Mouse (Mus musculus): ENCODE results near the gene Slc25a29. TPM values are rescaled to one million over a fixed set of nuclear protein-coding genes. Genes with fewer than 3 reads are reported as not detected.
"Not testable (repeated sequence)": the region's sequence is repeated elsewhere in the genome, so short reads cannot be mapped to it uniquely, and the experiment has no call there.

The Slc25a29 gene
- polyA plus RNA-seq, 1 experiment from 2014 or later = 15.4 TPM

DNA sequence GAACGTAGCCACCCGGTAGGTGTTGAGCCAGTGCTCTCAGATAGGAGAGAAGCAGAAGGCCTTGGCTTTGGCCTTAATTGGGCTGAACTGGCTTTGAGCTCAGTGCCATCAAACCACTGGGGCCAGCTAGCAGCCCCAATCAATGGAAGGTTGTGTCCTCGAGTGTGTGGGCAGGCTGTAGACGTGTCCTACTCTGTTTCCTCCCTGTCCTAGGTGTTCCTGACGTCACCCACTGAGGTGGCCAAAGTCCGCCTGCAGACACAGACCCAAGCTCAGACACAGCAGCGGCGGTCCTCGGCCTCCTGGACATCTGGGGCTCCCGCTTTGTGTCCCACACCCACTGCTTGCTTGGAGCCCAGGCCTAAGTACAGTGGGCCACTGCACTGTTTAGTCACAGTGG lies 19.4 kb upstream of the Slc25a29 start:
- Histone ChIP-seq H3K9me3 (no peaks in the 10 kb centered on the region), H3K9ac (no peak overlapping the region), H3K36me3 (peaks cover 7% of the 10 kb centered on the region), H3K27me3 (replicated peaks) (no peaks in the 10 kb centered on the region), H3K4me3 (no peak overlapping the region), H3K4me1 (peaks cover 4% of the 10 kb centered on the region; the same call in 1 of the 2 replicates), H3K4me2 (replicated peaks) (no peak overlapping the region), H3K27ac (no peak overlapping the region)
- 92% methylated on average over 10 of the region's 10 CpGs for WGBS
- ATAC-seq (ENCODE audit: low FRiP score, low read depth) = no peak

- Histone ChIP-seq H3K9me3 (no peaks in the 10 kb centered on the region), H3K27me3 (replicated peaks) (no peaks in the 10 kb centered on the region), H3K9ac (no peak overlapping the region), H3K36me3 (0 out of 2 replicates have a peak, but pooled peaks cover 3% of the 10 kb centered on the region), H3K4me1 (peaks cover 4% of the 10 kb centered on the region; the same call in 1 of the 2 replicates), H3K27ac (no peak overlapping the region), H3K4me2 (replicated peaks) (no peak overlapping the region), H3K4me3 (no peak overlapping the region)
- no peak for ATAC-seq (ENCODE audit: low FRiP score, low read depth)
- WGBS = 87% methylated on average over 8 of the region's 8 CpGs
Observed at GRCm38 (mm10) chr12:108852822-108853221, 17.1 kb upstream of the Slc25a29 start.

GRCm38 (mm10) chr12:108850886-108851285 lies 15.2 kb upstream of the Slc25a29 start:
- 92% methylated on average over 8 of the region's 8 CpGs for WGBS
- Histone ChIP-seq H3K4me2 (replicated peaks) (no peak overlapping the region), H3K9me3 (no peaks in the 10 kb centered on the region), H3K27me3 (replicated peaks) (no peaks in the 10 kb centered on the region), H3K9ac (no peak overlapping the region), H3K27ac (no peak overlapping the region), H3K4me3 (no peak overlapping the region), H3K36me3 (0 out of 2 replicates have a peak, but pooled peaks cover 5% of the 10 kb centered on the region), H3K4me1 (peaks cover 4% of the 10 kb centered on the region; the same call in 1 of the 2 replicates)
- no peak for ATAC-seq (ENCODE audit: low FRiP score, low read depth)

GRCm38 (mm10) chr12:108850129-108850528 lies 14.4 kb upstream of the Slc25a29 start:
- WGBS = 66% methylated on average over 8 of the region's 8 CpGs
- ATAC-seq (ENCODE audit: low FRiP score, low read depth) = no peak
- H3K4me2 ChIP-seq (replicated peaks) = no peak overlapping the region
- no peak overlapping the region for H3K4me3 ChIP-seq
- peaks cover 4% of the 10 kb centered on the region; the same call in 1 of the 2 replicates for H3K4me1 ChIP-seq
- H3K9ac ChIP-seq = no peak overlapping the region
- peaks cover 8% of the 10 kb centered on the region for H3K36me3 ChIP-seq
- H3K27ac ChIP-seq = no peak overlapping the region
- no peaks in the 10 kb centered on the region for H3K9me3 ChIP-seq
- no peaks in the 10 kb centered on the region for H3K27me3 ChIP-seq (replicated peaks)

DNA sequence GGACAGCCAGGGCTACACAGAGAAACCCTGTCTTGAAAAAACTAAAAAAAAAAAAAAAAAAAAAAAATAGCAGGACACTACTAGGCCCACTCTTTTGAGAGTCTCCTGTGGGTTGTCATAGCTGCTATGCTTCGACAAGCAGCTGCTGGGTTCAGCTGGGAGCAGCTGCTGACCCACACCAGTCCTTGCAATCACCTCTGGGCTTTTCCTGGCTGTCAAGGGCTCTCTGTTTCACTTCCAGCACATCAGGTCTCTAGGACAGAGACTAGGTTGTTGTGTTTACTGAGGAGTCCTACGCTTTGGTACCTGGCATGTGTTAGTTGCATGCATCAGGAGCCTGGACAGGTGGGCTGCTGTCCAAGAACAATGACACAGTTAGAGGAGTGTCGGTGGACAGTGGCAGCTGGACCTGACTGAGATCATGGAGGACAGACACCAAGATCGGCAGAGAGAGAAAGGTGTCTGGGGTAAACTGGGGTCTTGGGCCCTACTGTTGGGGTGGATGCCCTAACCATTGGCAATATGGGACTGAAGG lies 13.9 kb upstream of the Slc25a29 start:
- Histone ChIP-seq H3K9ac (no peak overlapping the region), H3K9me3 (no peaks in the 10 kb centered on the region), H3K4me2 (replicated peaks) (no peak overlapping the region), H3K27me3 (replicated peaks) (no peaks in the 10 kb centered on the region), H3K4me3 (no peak overlapping the region), H3K4me1 (peaks cover 4% of the 10 kb centered on the region; the same call in 1 of the 2 replicates), H3K27ac (no peak overlapping the region), H3K36me3 (peaks cover 14% of the 10 kb centered on the region)
- 90% methylated on average over 4 of the region's 4 CpGs for WGBS
- no peak for ATAC-seq (ENCODE audit: low FRiP score, low read depth)

- ATAC-seq (ENCODE audit: low FRiP score, low read depth) = not testable (repeated sequence)
- WGBS = 91% methylated on average over 3 of the region's 3 CpGs
- H3K36me3 ChIP-seq = peaks cover 25% of the 10 kb centered on the region
Observed at GRCm38 (mm10) chr12:108848033-108848432, 12.3 kb upstream of the Slc25a29 start.

DNA sequence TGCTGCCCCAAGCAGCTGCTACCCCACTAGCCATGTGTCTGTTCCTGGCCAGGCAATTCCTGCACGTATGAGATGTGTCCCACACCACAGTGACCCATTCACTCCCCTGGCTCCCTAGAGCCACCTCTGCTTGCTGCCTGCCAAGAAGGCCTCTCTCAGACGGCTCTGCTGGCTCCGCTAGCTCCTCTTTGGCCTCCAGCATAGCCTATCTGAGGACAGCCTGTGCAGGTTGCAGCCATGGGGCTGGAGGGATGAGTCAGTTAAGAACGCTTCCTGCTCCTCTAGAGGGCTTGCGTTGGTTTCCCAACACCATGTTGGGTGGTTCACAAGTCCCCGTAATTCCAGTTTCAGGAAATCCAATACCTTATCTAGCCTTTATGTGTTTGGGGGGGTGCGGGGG lies 7.0 kb upstream of the Slc25a29 start:
- WGBS = 93% methylated on average over 7 of the region's 7 CpGs
- Histone ChIP-seq H3K27ac (no peak overlapping the region), H3K4me1 (peaks cover 14% of the 10 kb centered on the region), H3K9ac (no peak overlapping the region), H3K4me3 (no peak overlapping the region), H3K27me3 (replicated peaks) (no peaks in the 10 kb centered on the region), H3K4me2 (replicated peaks) (no peak overlapping the region), H3K36me3 (peaks cover 50% of the 10 kb centered on the region), H3K9me3 (no peaks in the 10 kb centered on the region)
- ATAC-seq (ENCODE audit: low FRiP score, low read depth) = no peak

More at GRCm38 (mm10) chr12:108848033-108848432, 12.3 kb upstream of the Slc25a29 start:
- not testable (repeated sequence) for H3K9me3 ChIP-seq; H3K27ac ChIP-seq; H3K4me3 ChIP-seq; H3K4me1 ChIP-seq; H3K4me2 ChIP-seq (replicated peaks); H3K9ac ChIP-seq; H3K27me3 ChIP-seq (replicated peaks)

DNA sequence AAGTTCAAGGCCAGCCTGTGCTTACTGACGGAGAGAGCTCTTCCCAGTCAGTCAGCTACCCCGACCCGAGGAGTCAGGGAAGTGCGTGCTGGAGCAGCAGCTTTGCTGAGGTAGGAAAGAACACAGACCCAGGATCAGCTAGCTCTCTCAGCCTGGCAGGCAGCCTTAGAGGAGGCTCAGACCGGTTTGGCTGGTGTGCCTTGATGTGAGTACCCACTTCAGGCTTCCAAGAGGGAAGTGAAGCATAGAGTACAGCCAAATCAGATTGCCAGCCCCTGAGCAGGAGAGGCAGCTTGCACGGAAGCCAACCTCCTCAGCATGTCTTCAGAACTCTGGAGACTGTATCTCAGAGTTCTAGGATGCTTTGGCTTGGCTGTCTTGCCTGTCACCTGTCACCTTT lies 5.5 kb upstream of the Slc25a29 start:
- Histone ChIP-seq H3K4me1 (peaks cover 29% of the 10 kb centered on the region), H3K9me3 (no peaks in the 10 kb centered on the region), H3K27ac (no peak overlapping the region), H3K4me2 (replicated peaks) (no peak overlapping the region), H3K9ac (no peak overlapping the region), H3K4me3 (no peak overlapping the region), H3K27me3 (replicated peaks) (no peaks in the 10 kb centered on the region), H3K36me3 (peaks cover 50% of the 10 kb centered on the region)
- 93% methylated on average over 6 of the region's 6 CpGs for WGBS
- no peak for ATAC-seq (ENCODE audit: low FRiP score, low read depth)

DNA sequence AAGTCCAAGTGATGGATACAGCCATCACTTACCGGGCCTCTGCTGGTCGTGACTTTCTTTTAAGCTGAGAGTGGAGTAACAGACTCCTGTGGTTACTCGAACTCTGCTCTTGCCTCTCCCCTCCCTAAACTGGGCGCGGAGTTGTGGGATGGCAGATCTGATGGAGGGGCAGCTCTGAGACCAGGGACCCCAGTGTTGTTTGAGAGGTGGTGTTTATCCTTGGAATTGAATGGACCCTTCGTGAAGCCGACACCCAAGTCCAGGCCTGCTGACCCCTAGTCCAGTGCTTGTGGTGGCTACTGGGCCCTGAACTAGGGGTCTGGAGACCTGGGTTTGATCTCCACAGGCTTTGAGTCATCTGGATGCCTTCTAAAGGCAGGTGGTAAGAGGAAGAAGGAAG lies 1.0 kb upstream of the Slc25a29 start:
- H3K9me3 ChIP-seq = no peaks in the 10 kb centered on the region
- 67% methylated on average over 7 of the region's 7 CpGs for WGBS
- peak overlapping the region; percentile 65 for H3K4me3 ChIP-seq
- peak overlapping the region; percentile 97 for H3K4me2 ChIP-seq (replicated peaks)
- H3K27me3 ChIP-seq (replicated peaks) = no peaks in the 10 kb centered on the region
- peaks cover 17% of the 10 kb centered on the region for H3K36me3 ChIP-seq
- H3K4me1 ChIP-seq = peaks cover 52% of the 10 kb centered on the region
- no peak for ATAC-seq (ENCODE audit: low FRiP score, low read depth)
- H3K9ac ChIP-seq = peak overlapping the region; percentile 74
- peak overlapping the region; percentile 20; the same call in 1 of the 2 replicates for H3K27ac ChIP-seq

GRCm38 (mm10) chr12:108835208-108835839 lies 359 bp downstream of the Slc25a29 start:
- peaks cover 55% of the 10 kb centered on the region for H3K4me1 ChIP-seq
- no peaks in the 10 kb centered on the region for H3K27me3 ChIP-seq (replicated peaks)
- peak overlapping the region; percentile 74 for H3K9ac ChIP-seq
- H3K9me3 ChIP-seq = no peaks in the 10 kb centered on the region
- H3K4me2 ChIP-seq (replicated peaks) = peak overlapping the region; percentile 97
- peaks cover 8% of the 10 kb centered on the region; the same call in 1 of the 2 replicates for H3K36me3 ChIP-seq
- 2% methylated on average over 51 of the region's 51 CpGs for WGBS
- ATAC-seq (ENCODE audit: low FRiP score, low read depth) = peak; percentile 49
- peak overlapping the region; percentile 65 for H3K4me3 ChIP-seq
- H3K27ac ChIP-seq = peak overlapping the region; percentile 46; the same call in 1 of the 2 replicates

DNA sequence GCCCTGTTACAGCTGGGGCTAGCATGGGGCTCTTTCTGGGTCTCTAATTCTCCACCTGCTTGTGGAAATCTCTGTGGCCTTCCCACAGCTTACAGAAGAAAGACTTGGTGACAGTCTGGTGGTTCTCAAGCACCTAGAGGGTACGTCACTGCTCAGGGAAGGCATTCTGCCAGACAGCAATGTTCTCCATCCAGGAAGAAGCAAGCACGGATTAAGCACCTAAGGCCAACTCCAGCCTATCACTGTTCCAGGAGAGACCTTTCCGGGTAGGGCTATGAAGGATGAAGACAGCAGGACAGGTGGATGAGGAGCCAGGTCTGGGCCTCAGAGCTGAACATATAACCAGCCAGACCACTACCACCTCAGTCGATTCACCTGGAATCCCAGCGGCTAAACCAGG lies 897 bp downstream of the Slc25a29 start:
- peaks cover 55% of the 10 kb centered on the region for H3K4me1 ChIP-seq

GRCm38 (mm10) chr12:108834337-108834736 lies 1.3 kb downstream of the Slc25a29 start:
- no peak overlapping the region for H3K9ac ChIP-seq
- no peak overlapping the region for H3K4me3 ChIP-seq
- H3K9me3 ChIP-seq = no peaks in the 10 kb centered on the region
- WGBS = 85% methylated on average over 3 of the region's 3 CpGs
- H3K27me3 ChIP-seq (replicated peaks) = no peaks in the 10 kb centered on the region
- H3K27ac ChIP-seq = no peak overlapping the region
- H3K4me1 ChIP-seq = peaks cover 55% of the 10 kb centered on the region
- ATAC-seq (ENCODE audit: low FRiP score, low read depth) = no peak
- H3K4me2 ChIP-seq (replicated peaks) = peak overlapping the region; percentile 97
- H3K36me3 ChIP-seq = peaks cover 8% of the 10 kb centered on the region; the same call in 1 of the 2 replicates

More for the DNA sequence above, 897 bp downstream of the Slc25a29 start:
- Histone ChIP-seq H3K9me3 (no peaks in the 10 kb centered on the region), H3K4me2 (replicated peaks) (peak overlapping the region; percentile 97), H3K27ac (no peak overlapping the region), H3K4me3 (peak overlapping the region; percentile 65), H3K9ac (peak overlapping the region; percentile 74), H3K36me3 (peaks cover 8% of the 10 kb centered on the region; the same call in 1 of the 2 replicates), H3K27me3 (replicated peaks) (no peaks in the 10 kb centered on the region)
- no peak for ATAC-seq (ENCODE audit: low FRiP score, low read depth)
- 44% methylated on average over 5 of the region's 5 CpGs for WGBS

Data from neural tube, embryonic 12.5 days (tissue).